Mouse (Mus musculus): ENCODE results near the gene Efcc1. TPM values are rescaled to one million over a fixed set of nuclear protein-coding genes. Genes with fewer than 3 reads are reported as not detected.

Gene Efcc1
- polyA plus RNA-seq, 1 experiment from 2014 or later, result 1.4 TPM

GRCm38 (mm10) chr6:87732151-87733011 is 1.7 kb downstream of the Efcc1 start:
- no peak overlapping the region for H3K27ac ChIP-seq
- ATAC-seq (ENCODE audit: insufficient number of reproducible peaks, insufficient read depth, low FRiP score, low TSS enrichment), result no peak
- H3K4me3 ChIP-seq, result peak overlapping the region; percentile 33
- peak overlapping the region; percentile 96 for H3K4me2 ChIP-seq (replicated peaks)
- WGBS, result 2% methylated on average over 52 of the region's 53 CpGs
- H3K36me3 ChIP-seq, result no peaks in the 10 kb centered on the region
- H3K27me3 ChIP-seq, result peaks cover 74% of the 10 kb centered on the region
- peaks cover 27% of the 10 kb centered on the region for H3K4me1 ChIP-seq
- H3K9ac ChIP-seq, result peak overlapping the region; percentile 36; the same call in 1 of the 2 replicates
- no peaks in the 10 kb centered on the region for H3K9me3 ChIP-seq

GRCm38 (mm10) chr6:87733131-87733930 is 2.7 kb downstream of the Efcc1 start:
- Histone ChIP-seq H3K36me3 (no peaks in the 10 kb centered on the region), H3K4me3 (peak overlapping the region; percentile 33), H3K9ac (no peak overlapping the region), H3K4me1 (peaks cover 27% of the 10 kb centered on the region), H3K27me3 (peaks cover 69% of the 10 kb centered on the region), H3K27ac (no peak overlapping the region), H3K4me2 (replicated peaks) (peak overlapping the region; percentile 96), H3K9me3 (no peaks in the 10 kb centered on the region)
- ATAC-seq (ENCODE audit: insufficient number of reproducible peaks, insufficient read depth, low FRiP score, low TSS enrichment), result no peak
- WGBS, result 26% methylated on average over 14 of the region's 14 CpGs

- no peak for ATAC-seq (ENCODE audit: insufficient number of reproducible peaks, insufficient read depth, low FRiP score, low TSS enrichment)
- no peaks in the 10 kb centered on the region for H3K9me3 ChIP-seq
- H3K27me3 ChIP-seq, result peaks cover 64% of the 10 kb centered on the region
- no peak overlapping the region for H3K4me2 ChIP-seq (replicated peaks)
- no peak overlapping the region for H3K9ac ChIP-seq
- H3K27ac ChIP-seq, result no peak overlapping the region
- no peak overlapping the region for H3K4me3 ChIP-seq
- H3K36me3 ChIP-seq, result no peaks in the 10 kb centered on the region
- peaks cover 27% of the 10 kb centered on the region for H3K4me1 ChIP-seq
- 65% methylated on average over 5 of the region's 5 CpGs for WGBS
Observed at GRCm38 (mm10) chr6:87734136-87734535, 3.5 kb downstream of the Efcc1 start.

GRCm38 (mm10) chr6:87736923-87737322 is 6.3 kb downstream of the Efcc1 start:
- Histone ChIP-seq H3K36me3 (no peaks in the 10 kb centered on the region), H3K27ac (no peak overlapping the region), H3K9me3 (no peaks in the 10 kb centered on the region), H3K4me2 (replicated peaks) (no peak overlapping the region), H3K4me3 (no peak overlapping the region), H3K4me1 (peaks cover 14% of the 10 kb centered on the region), H3K9ac (no peak overlapping the region), H3K27me3 (peaks cover 36% of the 10 kb centered on the region)
- ATAC-seq (ENCODE audit: insufficient number of reproducible peaks, insufficient read depth, low FRiP score, low TSS enrichment), result no peak
- WGBS, result 80% methylated on average over 4 of the region's 4 CpGs

GRCm38 (mm10) chr6:87737921-87738626 is 7.4 kb downstream of the Efcc1 start:
- H3K27me3 ChIP-seq, result peaks cover 24% of the 10 kb centered on the region
- no peak overlapping the region for H3K4me3 ChIP-seq
- H3K36me3 ChIP-seq, result no peaks in the 10 kb centered on the region
- H3K27ac ChIP-seq, result no peak overlapping the region
- H3K9ac ChIP-seq, result no peak overlapping the region
- no peaks in the 10 kb centered on the region for H3K9me3 ChIP-seq
- no peak for ATAC-seq (ENCODE audit: insufficient number of reproducible peaks, insufficient read depth, low FRiP score, low TSS enrichment)
- peaks cover 5% of the 10 kb centered on the region; the same call in 1 of the 2 replicates for H3K4me1 ChIP-seq
- 51% methylated on average over 4 of the region's 4 CpGs for WGBS
- no peak overlapping the region for H3K4me2 ChIP-seq (replicated peaks)

- Histone ChIP-seq H3K27ac (no peak overlapping the region), H3K4me1 (no peaks in the 10 kb centered on the region), H3K9me3 (no peaks in the 10 kb centered on the region), H3K27me3 (peaks cover 6% of the 10 kb centered on the region), H3K9ac (no peak overlapping the region), H3K4me2 (replicated peaks) (no peak overlapping the region), H3K36me3 (no peaks in the 10 kb centered on the region), H3K4me3 (no peak overlapping the region)
- WGBS, result 56% methylated on average over 6 of the region's 6 CpGs
- no peak for ATAC-seq (ENCODE audit: insufficient number of reproducible peaks, insufficient read depth, low FRiP score, low TSS enrichment)
Observed at GRCm38 (mm10) chr6:87739898-87740297, 9.2 kb downstream of the Efcc1 start.

GRCm38 (mm10) chr6:87740496-87740895 is 9.8 kb downstream of the Efcc1 start:
- Histone ChIP-seq H3K9me3 (no peaks in the 10 kb centered on the region), H3K27me3 (0 out of 2 replicates have a peak, but pooled peaks cover under 1% of the 10 kb centered on the region), H3K36me3 (no peaks in the 10 kb centered on the region), H3K27ac (no peak overlapping the region), H3K9ac (no peak overlapping the region), H3K4me1 (no peaks in the 10 kb centered on the region), H3K4me3 (no peak overlapping the region), H3K4me2 (replicated peaks) (no peak overlapping the region)
- ATAC-seq (ENCODE audit: insufficient number of reproducible peaks, insufficient read depth, low FRiP score, low TSS enrichment), result no peak

GRCm38 (mm10) chr6:87741978-87742377 is 11.3 kb downstream of the Efcc1 start:
- Histone ChIP-seq H3K27me3 (no peaks in the 10 kb centered on the region), H3K9ac (no peak overlapping the region), H3K36me3 (no peaks in the 10 kb centered on the region), H3K4me1 (no peaks in the 10 kb centered on the region), H3K27ac (no peak overlapping the region), H3K4me2 (replicated peaks) (no peak overlapping the region), H3K4me3 (no peak overlapping the region), H3K9me3 (no peaks in the 10 kb centered on the region)
- no peak for ATAC-seq (ENCODE audit: insufficient number of reproducible peaks, insufficient read depth, low FRiP score, low TSS enrichment)
- WGBS, result 86% methylated on average over 8 of the region's 8 CpGs

GRCm38 (mm10) chr6:87742804-87743203 is 12.1 kb downstream of the Efcc1 start:
- no peak overlapping the region for H3K9ac ChIP-seq
- no peaks in the 10 kb centered on the region for H3K36me3 ChIP-seq
- H3K27me3 ChIP-seq, result no peaks in the 10 kb centered on the region
- no peak overlapping the region for H3K4me3 ChIP-seq
- no peak for ATAC-seq (ENCODE audit: insufficient number of reproducible peaks, insufficient read depth, low FRiP score, low TSS enrichment)
- 70% methylated on average over 5 of the region's 5 CpGs for WGBS
- no peak overlapping the region for H3K4me2 ChIP-seq (replicated peaks)
- H3K9me3 ChIP-seq, result no peaks in the 10 kb centered on the region
- no peak overlapping the region for H3K27ac ChIP-seq
- no peaks in the 10 kb centered on the region for H3K4me1 ChIP-seq

- Histone ChIP-seq H3K36me3 (no peaks in the 10 kb centered on the region), H3K4me1 (no peaks in the 10 kb centered on the region), H3K4me2 (replicated peaks) (no peak overlapping the region), H3K27me3 (no peaks in the 10 kb centered on the region), H3K27ac (no peak overlapping the region), H3K9ac (no peak overlapping the region), H3K4me3 (no peak overlapping the region), H3K9me3 (no peaks in the 10 kb centered on the region)
- 75% methylated on average over 5 of the region's 5 CpGs for WGBS
- no peak for ATAC-seq (ENCODE audit: insufficient number of reproducible peaks, insufficient read depth, low FRiP score, low TSS enrichment)
Observed at GRCm38 (mm10) chr6:87743281-87743680, 12.6 kb downstream of the Efcc1 start.

GRCm38 (mm10) chr6:87744632-87745031 is 14.0 kb downstream of the Efcc1 start:
- no peak overlapping the region for H3K4me2 ChIP-seq (replicated peaks)
- WGBS, result 76% methylated on average over 3 of the region's 3 CpGs
- no peaks in the 10 kb centered on the region for H3K36me3 ChIP-seq
- H3K27ac ChIP-seq, result no peak overlapping the region
- H3K9ac ChIP-seq, result no peak overlapping the region
- H3K9me3 ChIP-seq, result no peaks in the 10 kb centered on the region
- H3K4me1 ChIP-seq, result no peaks in the 10 kb centered on the region
- no peaks in the 10 kb centered on the region for H3K27me3 ChIP-seq
- no peak overlapping the region for H3K4me3 ChIP-seq
- ATAC-seq (ENCODE audit: insufficient number of reproducible peaks, insufficient read depth, low FRiP score, low TSS enrichment), result no peak

Data from embryonic facial prominence, embryonic 12.5 days (tissue).